ENCODE assay signal across 21 mouse cellular contexts in the genomic region with DNA sequence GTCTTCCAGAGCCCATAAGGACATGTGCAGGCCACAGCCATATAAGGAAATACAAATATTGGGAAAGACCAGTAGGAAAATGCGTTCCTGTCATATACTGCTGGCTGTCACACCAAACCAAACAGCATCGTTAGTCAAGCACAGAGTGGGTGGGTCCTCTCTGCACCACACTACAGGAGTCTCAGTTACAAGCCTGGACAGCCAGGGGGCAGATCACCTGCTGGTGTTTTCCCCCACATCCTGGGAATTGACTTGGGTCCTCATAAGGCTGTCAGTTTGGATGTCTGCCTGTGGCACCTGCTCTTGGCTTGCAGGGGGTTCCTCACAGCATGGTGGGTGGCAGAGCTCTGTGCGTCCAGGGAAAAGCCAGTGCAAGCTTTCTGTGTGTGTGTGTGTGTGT.
A peak's percentile ranks its signal among the peaks of the same experiment; 100 is the strongest.
DNase-seq lines count a peak whose midpoint lies in the region; ATAC-seq and TF ChIP-seq lines count a peak whose summit lies in the region.
"Had no signal": no experiment of that assay in that cellular context is flagged by ENCODE, and none has a peak within 500 bp of the region (broad histone marks: within the 10 kb centered on the region; RNA-seq: fewer than 3 reads in every experiment).

No protein-coding gene starts in this region.

- H3K4me3 ChIP-seq in heart, postnatal 0 days (ENCODE audit: low read depth, low read length) = no peak overlapping the region
- H3K4me3 ChIP-seq in layer of hippocampus, adult 2 months = no peak overlapping the region
- H3K4me3 ChIP-seq in midbrain, postnatal 0 days (ENCODE audit: low read depth, low read length) = no peak overlapping the region
- no peak overlapping the region for H3K4me3 ChIP-seq in midbrain, embryonic 10.5 days
- H3K4me3 ChIP-seq: embryonic facial prominence, embryonic 10.5 days; forebrain, embryonic 13.5 days; gastrocnemius, adult 2 months; heart, embryonic 12.5 days; hindbrain, embryonic 12.5 days had no signal

- H3K27me3 ChIP-seq in heart, postnatal 0 days (ENCODE audit: control insufficient read depth, insufficient read depth, low read length) = peaks cover 50% of the 10 kb centered on the region
- H3K27me3 ChIP-seq in midbrain, postnatal 0 days (ENCODE audit: insufficient read depth, low read length) = peaks cover 16% of the 10 kb centered on the region
- H3K27me3 ChIP-seq in midbrain, embryonic 10.5 days (ENCODE audit: low read depth, poor library complexity, severe bottlenecking) = peaks cover 98% of the 10 kb centered on the region

- no peak for DNase-seq in heart, postnatal 0 days (ENCODE audit: low spot score)
- no peak for DNase-seq in heart, postnatal 36 days
- DNase-seq in layer of hippocampus, adult 2 months (ENCODE audit: low spot score in 2 of 2) = no peak
- no peak for DNase-seq in layer of hippocampus, postnatal 25 days (ENCODE audit: extremely low spot score in 1 of 2, low spot score in 1 of 2)
- DNase-seq in midbrain, postnatal 0 days (ENCODE audit: low spot score) = no peak
- no peak for DNase-seq in midbrain, embryonic 10.5 days (ENCODE audit: low spot score)
- DNase-seq in testis, postnatal 10 days (ENCODE audit: low spot score) = no peak
- DNase-seq: adrenal gland, adult 2 months; adrenal gland, postnatal 25 days; B cell, adult 2 months; cerebellum, adult 2 months; forebrain, postnatal 0 days; gastrocnemius, adult 2 months; gastrocnemius, postnatal 25 days; heart, postnatal 4 days had no signal

- no peak overlapping the region for H3K9ac ChIP-seq in heart, postnatal 0 days (replicated peaks; ENCODE audit: low read depth, low read length)
- H3K9ac ChIP-seq in midbrain, postnatal 0 days (replicated peaks; ENCODE audit: low read length, poor library complexity, severe bottlenecking) = no peak overlapping the region
- H3K9ac ChIP-seq: forebrain, embryonic 13.5 days; forebrain, postnatal 0 days; heart, embryonic 12.5 days; hindbrain, embryonic 12.5 days had no signal

- 46% methylated on average over 3 of the region's 3 CpGs for WGBS in heart, postnatal 0 days
- 61% methylated on average over 3 of the region's 3 CpGs for WGBS in midbrain, postnatal 0 days
- 73% methylated on average over 3 of the region's 3 CpGs for WGBS in midbrain, embryonic 10.5 days

- no peak for TF ChIP-seq EP300 in heart, postnatal 0 days (IDR thresholded peaks at IDR 0.05; ENCODE audit: low read depth)

- no peak for ATAC-seq in heart, postnatal 0 days (ENCODE audit: insufficient read depth, low read depth)
- no peak for ATAC-seq in midbrain, postnatal 0 days (ENCODE audit: low FRiP score)
- ATAC-seq: CD4-positive, CD25-positive, alpha-beta regulatory T cell, adult 4 months; forebrain, embryonic 13.5 days; forebrain, postnatal 0 days; Patski had no signal

- H3K4me1 ChIP-seq in heart, postnatal 0 days (ENCODE audit: control insufficient read depth, insufficient read depth) = no peaks in the 10 kb centered on the region
- H3K4me1 ChIP-seq in midbrain, postnatal 0 days (ENCODE audit: insufficient read depth, low read length) = no peaks in the 10 kb centered on the region; the same call in 1 of the 2 replicates
- peaks cover 29% of the 10 kb centered on the region for H3K4me1 ChIP-seq in midbrain, embryonic 10.5 days
- H3K4me1 ChIP-seq: heart, embryonic 12.5 days had no signal

- H3K27ac ChIP-seq in heart, postnatal 0 days (ENCODE audit: low read depth) = no peak overlapping the region
- H3K27ac ChIP-seq in layer of hippocampus, adult 2 months = no peak overlapping the region
- H3K27ac ChIP-seq in midbrain, postnatal 0 days (ENCODE audit: low read depth, low read length) = no peak overlapping the region
- H3K27ac ChIP-seq in midbrain, embryonic 10.5 days (replicated peaks) = no peak overlapping the region
- H3K27ac ChIP-seq: embryonic facial prominence, embryonic 10.5 days; forebrain, embryonic 13.5 days; gastrocnemius, adult 2 months; hindbrain, embryonic 12.5 days had no signal

- H3K9me3 ChIP-seq in heart, postnatal 0 days (replicated peaks; ENCODE audit: control insufficient read depth, low read length) = no peaks in the 10 kb centered on the region
- no peaks in the 10 kb centered on the region for H3K9me3 ChIP-seq in midbrain, postnatal 0 days (ENCODE audit: low read length)
- H3K9me3 ChIP-seq in midbrain, embryonic 10.5 days (replicated peaks) = no peaks in the 10 kb centered on the region
- H3K9me3 ChIP-seq: embryonic facial prominence, embryonic 10.5 days; forebrain, embryonic 13.5 days; heart, embryonic 12.5 days; hindbrain, embryonic 12.5 days had no signal

- no peaks in the 10 kb centered on the region for H3K36me3 ChIP-seq in heart, postnatal 0 days (replicated peaks; ENCODE audit: control insufficient read depth, insufficient read depth, low read length)
- no peaks in the 10 kb centered on the region for H3K36me3 ChIP-seq in midbrain, postnatal 0 days (ENCODE audit: insufficient read depth, low read length)
- no peaks in the 10 kb centered on the region for H3K36me3 ChIP-seq in midbrain, embryonic 10.5 days
- H3K36me3 ChIP-seq: embryonic facial prominence, embryonic 10.5 days; heart, embryonic 12.5 days; hindbrain, embryonic 12.5 days had no signal

- intact Hi-C loops in heart, postnatal 36 days (cut with DNase I) = no loop called here

- H3K4me2 ChIP-seq in heart, postnatal 0 days (ENCODE audit: low read depth, low read length) = no peak overlapping the region
- no peak overlapping the region for H3K4me2 ChIP-seq in midbrain, postnatal 0 days (ENCODE audit: low read depth, low read length, poor library complexity, severe bottlenecking)
- H3K4me2 ChIP-seq: forebrain, embryonic 13.5 days; heart, embryonic 12.5 days; hindbrain, embryonic 12.5 days had no signal

- peak; percentile 14; the same call in 1 of the 2 replicates for TF ChIP-seq CTCF in heart, postnatal 0 days (IDR thresholded peaks at IDR 0.05; ENCODE audit: low read depth)
- peak; percentile 22; the same call in 1 of the 2 replicates for TF ChIP-seq CTCF in layer of hippocampus, adult 2 months (conservative IDR thresholded peaks at IDR 0.05)
- peak; percentile 27; the same call in 1 of the 2 replicates for TF ChIP-seq CTCF in midbrain, postnatal 0 days (IDR thresholded peaks at IDR 0.05)
